Mouse (Mus musculus): ENCODE results near the gene Oxct1. TPM values are rescaled to one million over a fixed set of nuclear protein-coding genes. Genes with fewer than 3 reads are reported as not detected.
A peak's percentile ranks its signal among the peaks of the same experiment; 100 is the strongest.

Oxct1 gene
- 100 to 1,000 TPM; 490 to 507 TPM for total RNA-seq (2021)
- long read RNA-seq, experiment 1, transcript Oxct1-201 (17 exons, 3,527 nt): major isoform, 338 of 380 reads
- long read RNA-seq, experiment 1, partial matches to known transcripts: 22 of 380 reads
- long read RNA-seq, experiment 1, other reads (novel, unspliced or antisense): 19 of 380 reads
- long read RNA-seq, experiment 2, transcript Oxct1-201 (17 exons, 3,527 nt): major isoform, 431 of 501 reads
- long read RNA-seq, experiment 2, partial matches to known transcripts: 53 of 501 reads
- long read RNA-seq, experiment 2, other reads (novel, unspliced or antisense): 14 of 501 reads

DNA sequence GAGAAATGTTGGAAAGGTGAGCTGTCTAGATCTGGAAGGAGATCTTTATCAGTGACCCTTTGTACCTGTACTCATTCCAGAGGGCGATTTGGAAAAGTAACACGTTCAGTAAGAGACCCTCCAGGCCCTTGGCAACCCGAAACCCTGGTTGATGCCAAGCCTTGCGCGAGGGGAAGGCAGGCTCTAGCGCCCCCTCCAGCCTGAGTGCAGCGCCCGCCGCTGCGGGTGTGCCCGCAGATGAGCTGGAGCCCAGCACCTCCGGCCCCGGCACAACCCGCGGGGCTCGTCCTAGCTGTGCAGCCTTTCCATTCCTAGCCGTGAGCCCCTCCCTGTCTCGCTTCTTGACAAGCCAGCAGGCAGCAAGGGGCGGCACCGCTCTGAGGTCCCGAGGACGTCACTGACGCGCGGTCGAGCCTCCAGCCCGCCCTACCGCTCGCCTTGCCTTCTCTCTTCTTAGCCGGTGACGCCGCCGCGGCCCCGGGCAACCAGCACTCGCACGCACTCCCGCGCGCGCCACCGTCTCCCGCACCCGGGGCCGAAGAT is at the start of gene Oxct1:
Oxct1 (plus strand) TSS at position 153 of the 543 bp plus-strand sequence.
- DNase-seq (ENCODE audit: low spot score in 2 of 2): peak; percentile 89 to 94

DNA sequence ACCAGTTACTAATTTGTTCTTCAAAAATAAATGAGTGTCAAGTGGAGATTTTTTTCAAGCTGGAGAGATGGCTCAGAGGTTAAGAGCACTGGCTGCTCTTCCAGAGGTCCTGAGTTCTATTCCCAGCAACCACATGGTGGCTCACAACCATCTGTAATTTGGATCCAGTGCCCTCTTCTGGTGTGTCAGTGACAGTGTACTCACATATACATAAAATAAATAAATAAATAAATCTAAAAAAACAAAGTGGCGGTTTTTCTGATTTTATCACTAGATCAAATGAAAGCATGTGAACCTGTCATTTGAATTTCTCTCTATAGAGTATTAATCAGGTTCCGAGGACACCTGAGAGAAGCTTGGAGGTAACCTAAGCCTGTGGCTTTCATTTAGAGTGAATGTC is 47.9 kb upstream of the Oxct1 start:
- DNase-seq (ENCODE audit: low spot score in 2 of 2): no peak

DNA sequence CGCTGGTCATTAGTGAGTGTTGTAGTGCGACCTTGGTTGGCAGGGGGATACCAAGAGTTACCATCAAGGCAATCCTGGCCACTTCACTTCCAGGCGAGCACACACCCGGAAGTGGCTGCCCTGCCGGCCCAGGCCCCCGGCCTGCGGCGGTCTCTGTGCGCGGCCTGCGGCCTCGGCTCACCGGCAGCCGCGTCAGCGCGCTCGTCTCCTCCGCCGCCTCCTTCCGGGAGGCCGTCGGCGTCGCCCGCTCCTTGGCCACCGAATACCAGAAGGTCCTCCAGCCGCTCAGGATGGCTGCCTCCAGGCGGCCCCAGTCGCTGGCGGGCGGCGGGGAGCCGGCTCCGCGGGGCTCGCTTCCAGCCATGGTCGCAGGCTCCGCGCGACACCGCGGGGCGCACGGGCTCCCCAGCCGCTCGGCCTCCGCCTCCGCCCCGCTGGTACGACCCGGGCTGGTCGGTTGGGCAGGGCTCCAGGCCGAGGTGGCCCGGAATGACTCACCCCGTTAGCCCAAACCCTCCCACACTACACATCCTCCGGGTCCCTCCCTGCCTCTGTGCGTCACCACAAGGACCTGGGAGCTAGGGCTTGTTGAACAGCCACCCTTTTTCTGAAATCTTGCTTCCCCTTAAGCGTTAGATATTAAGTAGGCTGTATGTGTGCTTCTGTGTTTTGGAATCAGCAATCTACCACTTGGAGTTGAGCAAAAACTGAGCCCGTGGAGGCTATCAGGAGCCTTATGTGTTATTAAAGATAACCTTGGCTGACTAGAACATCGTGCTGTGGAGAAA is 46.9 kb upstream of the Oxct1 start, which contains the start of gene Fbxo4:
Fbxo4 (minus strand) TSS at position 513 of the 788 bp plus-strand sequence.
- peak; percentile 68 to 73 for DNase-seq (ENCODE audit: low spot score in 2 of 2)

DNA sequence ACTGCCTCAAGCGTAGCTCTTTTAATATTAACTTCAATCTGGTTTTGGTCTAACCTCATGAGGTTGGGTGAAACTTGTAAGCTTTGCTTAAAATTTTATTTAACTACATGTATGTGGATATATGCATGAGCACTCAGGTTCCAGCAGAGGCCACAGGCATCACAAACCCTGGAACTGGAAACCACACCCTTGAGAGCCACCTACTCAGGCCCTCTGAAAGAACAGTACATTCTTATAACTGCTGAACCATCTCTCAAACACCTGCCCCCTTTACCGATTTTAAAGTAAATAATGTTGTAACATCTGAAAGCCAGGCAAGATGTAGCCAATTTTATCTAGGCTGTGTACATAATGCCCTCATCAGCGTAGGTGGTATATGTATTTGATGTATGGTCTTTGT is 46.3 kb upstream of the Oxct1 start:
- DNase-seq (ENCODE audit: low spot score in 2 of 2): no peak

DNA sequence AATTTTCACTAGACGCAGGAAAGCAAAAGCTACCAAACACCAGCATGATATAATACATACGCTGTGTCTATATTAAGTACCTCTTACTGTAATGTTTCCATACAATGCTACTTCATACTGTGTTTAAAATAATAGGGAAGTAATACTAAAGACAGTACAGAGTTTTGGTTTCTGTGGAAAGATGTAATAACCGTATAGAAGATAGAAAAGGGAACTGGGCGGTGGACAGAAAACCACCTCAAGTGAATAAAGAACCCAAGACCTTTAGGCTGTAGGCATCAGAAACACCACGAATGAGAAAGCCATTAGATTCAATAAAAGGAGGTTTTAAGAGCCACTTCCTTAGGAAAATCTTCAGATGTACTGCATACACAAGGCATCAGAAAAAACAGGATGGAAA is 43.5 kb upstream of the Oxct1 start:
- DNase-seq (ENCODE audit: low spot score in 2 of 2): no peak

DNA sequence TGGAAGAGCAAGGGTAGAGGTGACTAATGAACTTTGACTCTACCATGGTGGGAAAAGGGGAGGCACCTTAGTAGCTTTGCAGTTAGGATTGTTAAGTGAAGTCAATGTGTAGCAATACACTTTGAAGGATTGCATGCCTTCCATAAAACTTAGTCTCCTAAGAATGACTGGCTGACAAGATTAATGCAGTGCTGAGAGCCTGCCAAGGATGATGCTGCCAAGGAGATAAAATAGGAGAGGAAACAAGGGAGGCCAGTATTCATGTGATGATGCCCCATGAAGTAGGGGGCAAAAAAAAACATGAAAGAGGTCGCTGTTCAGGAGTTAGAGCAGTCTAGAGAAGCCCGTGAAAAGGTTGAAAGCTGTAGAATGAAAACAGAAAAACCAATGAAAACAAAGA is 41.3 kb upstream of the Oxct1 start:
- DNase-seq (ENCODE audit: low spot score in 2 of 2): no peak

DNA sequence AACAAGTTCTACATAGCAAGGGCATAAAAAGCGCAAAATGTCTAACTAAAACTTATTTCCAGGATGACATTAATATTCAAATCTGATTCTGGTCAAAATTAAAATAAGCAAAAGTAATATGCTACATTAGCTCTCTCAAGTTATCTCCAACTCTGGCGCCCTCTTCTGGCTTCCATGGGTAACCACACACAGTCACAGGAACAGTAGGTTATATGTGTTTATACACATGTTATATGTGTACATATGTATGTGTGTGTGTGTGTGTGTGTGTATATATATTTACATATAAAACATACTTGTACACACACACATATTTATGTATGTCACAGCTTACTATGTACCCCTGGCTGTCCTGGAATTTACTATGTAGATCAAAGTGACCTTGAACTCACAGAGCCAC is 38.2 kb upstream of the Oxct1 start:
- DNase-seq (ENCODE audit: low spot score in 2 of 2): peak in 1 of 2 experiments; percentile 41

DNA sequence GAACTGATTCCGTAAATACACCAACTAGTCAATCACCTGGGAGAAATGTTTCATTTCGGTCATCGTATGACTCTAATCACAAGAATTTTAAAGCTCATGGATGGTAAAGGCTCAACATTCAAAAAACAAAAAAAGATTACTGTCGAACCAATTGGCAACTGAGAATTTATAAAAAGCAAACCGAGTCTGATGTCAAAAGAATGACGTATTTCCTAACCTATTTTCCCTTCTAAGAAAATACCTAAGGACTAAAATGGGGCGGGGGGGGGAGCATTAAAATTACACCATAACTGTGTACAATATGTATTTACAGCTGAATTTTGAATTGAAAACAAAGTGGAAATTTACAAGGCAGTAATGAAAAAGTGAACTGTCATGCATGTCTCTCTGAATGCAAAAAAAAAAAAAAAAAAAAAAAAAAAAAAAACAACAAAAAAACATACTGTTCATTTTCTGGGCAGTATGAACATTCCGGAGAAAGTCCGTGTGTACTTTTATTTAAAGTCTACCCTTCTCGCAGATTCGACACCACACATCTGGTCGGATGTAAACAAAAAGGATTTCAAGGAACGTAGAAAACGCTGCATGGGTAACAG is 31.2 kb upstream of the Oxct1 start:
- no peak for DNase-seq (ENCODE audit: low spot score in 2 of 2)

DNA sequence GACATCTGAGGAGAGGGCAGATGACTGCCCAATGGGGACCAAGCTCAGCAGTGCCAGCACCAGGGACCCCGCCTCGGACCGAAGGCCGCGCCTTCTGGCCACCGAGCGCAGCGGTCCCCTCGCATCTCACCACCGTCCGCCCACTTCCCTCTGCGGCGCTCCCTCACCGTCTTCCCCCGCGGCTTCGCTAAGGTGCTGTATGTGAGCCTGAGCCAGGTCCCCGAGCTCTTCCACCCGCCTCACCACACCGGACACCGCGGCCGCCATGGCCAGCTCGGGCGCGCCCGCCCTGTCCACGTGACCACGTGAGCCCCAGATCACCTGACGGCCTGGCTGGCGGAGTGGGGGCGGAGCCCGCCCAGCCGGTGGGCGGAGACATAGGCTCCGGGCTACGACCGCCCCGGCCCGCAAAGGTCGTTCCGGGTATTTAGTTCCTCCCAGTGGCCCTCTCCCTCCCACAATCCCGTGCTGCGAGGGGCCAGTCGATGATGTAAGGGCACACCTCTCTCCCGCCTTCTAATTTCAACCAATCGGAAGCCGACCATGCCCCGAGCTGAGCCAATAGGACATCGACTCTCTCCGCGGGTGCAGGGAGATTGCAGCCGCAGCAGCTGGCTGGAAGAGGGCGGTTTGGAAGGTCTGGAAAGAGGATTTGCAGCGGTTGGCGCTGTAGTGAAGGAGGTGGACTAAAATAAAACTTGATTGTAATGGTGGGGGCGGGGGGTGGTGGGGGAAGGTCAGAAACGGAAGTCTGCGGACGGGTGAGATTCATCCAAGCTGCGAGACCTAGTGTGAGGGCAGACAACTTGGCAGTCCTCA is 30.5 kb upstream of the Oxct1 start, which contains the start of gene AW549877:
AW549877 (minus strand) TSS at position 297 of the 819 bp plus-strand sequence.
- peak; percentile 97 to 98 for DNase-seq (ENCODE audit: low spot score in 2 of 2)

DNA sequence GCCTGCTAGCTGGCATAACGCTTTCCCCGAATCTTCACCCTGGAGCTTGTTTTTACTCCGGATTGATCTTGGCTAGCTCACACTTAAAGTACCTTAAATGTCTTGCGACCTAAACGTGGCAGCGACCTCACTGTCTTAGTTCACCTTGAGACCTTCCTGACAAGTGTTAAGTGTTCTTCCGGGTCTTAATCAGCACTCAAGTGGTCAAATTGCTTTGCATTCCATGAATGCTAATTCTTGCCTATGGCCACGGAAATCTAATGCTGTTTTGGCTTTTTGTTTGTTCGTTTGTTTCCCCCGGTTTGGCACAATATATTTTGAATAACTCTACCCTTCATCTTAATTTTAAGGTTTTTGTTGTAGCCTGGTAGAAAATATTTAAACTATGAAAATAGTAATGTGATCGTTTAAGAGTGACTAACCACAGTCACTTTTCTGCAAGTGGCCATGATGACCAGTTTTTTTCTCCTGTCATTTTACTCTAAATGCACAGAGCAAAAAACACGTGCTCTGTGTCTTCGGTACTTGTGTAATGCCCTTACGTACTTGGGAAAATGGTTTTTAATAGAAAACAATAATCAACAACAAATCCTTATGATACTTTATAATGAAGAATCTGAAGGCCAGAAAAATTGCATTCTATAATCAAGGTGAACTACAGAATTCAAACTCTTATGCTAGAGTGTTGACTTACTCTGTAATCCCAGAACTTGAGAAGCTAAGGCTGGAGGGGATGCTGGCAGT is 29.7 kb upstream of the Oxct1 start:
- DNase-seq (ENCODE audit: low spot score in 2 of 2): no peak

DNA sequence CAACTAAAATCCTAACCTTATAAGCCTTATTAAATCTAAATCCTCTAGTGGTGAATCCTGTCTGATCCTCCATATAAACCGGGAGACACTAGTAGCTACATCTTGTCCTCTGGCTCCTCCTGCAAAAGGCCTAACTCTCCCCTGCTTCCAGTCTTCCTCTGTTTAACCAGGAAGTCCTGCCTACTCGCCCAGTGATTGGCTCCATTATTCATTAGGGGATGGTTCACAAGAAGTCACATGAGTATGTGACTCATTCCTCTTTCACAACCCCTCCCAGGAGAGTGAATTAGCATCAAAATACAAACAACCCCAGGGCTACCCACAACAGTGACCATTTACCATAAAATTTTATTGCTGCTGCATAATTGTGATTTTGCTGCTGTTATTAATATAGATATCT is 27.0 kb upstream of the Oxct1 start:
- no peak for DNase-seq (ENCODE audit: low spot score in 2 of 2)

DNA sequence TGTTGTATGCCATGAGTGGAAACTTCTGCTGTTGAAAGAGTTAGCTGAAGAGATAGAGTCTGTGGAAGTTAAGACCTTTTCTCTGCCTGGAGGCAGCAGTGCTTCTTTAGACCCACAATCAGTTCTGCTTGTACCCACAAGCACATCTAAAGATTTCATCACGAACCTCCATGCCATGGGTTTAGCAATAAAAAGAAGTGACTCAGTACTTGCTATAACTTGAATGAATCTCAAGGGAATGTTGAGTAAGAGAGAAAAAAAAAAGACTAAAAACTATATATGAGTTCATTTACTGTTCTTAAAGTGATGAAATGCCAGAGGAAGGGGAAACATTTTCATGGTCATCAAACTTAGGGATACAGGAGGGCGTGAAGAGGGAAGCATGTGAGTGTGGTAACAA is 25.6 kb upstream of the Oxct1 start:
- DNase-seq (ENCODE audit: low spot score in 2 of 2): no peak

DNA sequence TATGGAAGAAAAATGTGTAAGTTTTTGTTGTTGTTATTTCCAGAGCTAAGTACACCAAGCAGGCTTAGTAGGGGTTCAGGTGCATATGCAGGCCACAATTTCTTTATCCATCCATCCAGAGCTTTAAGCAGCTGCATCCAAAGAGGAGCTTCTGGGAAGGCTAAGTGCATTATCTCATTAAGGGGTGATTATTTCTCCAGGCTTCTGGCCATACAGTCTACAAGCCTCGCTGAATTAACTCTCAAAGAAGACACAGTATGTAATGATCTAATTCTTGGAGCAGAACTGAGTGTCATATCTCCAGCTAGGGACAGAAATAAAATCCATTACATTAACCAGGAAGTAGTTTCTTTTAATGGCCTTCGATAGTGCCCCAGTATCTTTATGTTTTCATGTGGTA is 12.3 kb upstream of the Oxct1 start:
- DNase-seq (ENCODE audit: low spot score in 2 of 2): no peak

DNA sequence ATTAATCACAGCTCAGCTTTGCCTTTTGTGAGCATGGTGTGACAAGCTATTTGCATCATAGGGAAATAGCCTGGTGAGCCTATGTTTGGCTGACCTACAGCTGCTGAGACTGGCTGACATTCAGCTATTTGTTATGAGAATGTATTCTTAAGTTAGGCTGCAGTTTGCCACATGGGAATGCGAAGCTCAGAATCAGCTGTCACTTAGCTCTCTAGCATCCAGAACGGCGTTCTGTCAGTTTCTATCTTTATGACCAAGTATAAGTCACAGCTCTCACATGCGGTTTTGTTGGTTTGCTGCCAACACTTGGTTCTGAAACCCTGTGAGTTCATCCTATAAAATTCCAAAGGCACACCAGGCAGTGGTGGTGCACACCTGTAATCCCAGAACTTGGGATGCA is 5.5 kb upstream of the Oxct1 start:
- no peak for DNase-seq (ENCODE audit: low spot score in 2 of 2)

DNA sequence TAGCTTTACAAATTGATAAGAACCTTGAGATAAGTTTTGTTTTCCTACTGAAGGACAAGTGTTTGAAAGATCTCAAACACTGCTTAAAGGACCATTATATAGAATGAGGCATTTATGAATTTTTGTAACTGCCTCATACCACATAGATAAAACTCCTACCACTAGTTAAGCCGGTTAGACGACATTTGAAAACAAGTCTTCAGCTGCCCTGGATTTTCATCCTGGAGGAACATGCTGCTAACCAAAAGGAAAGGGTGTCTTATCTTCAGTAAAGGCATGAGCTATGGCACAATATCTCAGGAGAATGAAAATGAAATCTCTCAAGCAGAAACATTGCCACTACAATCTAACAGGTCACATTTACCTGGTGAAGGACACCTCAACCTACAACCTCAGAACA is 2.4 kb upstream of the Oxct1 start:
- DNase-seq (ENCODE audit: low spot score in 2 of 2): no peak

DNA sequence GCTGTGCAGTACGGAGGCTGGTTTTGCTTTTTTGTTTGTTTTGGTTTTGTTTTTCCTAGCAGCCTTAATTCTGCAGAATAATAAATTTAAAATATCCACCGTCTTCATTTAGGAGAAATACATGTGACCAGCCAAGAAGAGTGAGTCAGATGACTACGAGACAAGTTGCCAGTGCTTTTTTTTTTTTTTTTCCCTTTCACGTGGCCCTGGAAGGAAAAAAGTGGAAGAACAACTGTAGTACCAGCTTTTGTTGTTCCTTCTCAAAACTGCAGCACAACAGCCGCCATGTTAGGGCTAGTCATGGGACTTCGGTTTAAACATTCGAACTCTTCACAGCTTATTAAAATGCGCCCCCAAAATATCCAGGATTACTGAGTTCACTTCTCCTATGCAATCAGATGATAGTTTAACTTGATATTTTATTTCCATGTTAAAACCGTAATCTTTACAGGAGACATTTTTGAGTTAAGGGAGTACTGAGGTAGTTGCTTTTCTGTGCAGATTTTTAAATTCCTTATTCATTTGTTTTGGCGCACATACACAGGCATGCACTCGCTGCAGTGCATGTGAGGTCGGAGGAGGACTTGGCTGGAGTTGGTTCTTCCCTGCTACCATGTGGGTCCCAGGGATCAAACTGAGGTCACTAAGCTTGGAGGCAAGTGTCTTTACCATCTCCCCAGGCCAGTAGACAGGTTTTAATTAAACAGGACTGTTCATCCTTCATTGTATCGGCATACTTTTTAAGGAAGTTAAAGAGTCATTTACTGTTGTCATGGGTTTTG is 1.3 kb upstream of the Oxct1 start:
- no peak for DNase-seq (ENCODE audit: low spot score in 2 of 2)

DNA sequence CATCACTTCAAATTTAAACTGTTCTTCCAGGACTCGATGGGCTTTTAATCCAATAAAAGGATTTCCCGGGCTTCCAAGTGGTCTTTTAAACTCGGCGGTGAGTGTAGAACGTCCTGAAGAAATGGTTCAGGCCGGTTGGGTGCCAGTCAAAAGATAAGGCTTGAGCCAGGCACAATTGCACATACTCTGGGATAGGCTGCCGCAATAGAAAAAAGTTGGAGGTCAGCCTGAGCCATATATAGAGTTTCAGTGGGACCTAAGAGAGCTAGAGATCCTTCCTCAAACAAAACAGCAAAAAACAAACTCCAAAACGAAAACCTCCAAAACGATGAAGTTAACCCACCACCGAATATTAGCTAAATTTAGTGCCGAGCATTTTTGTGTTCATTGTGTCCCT is 677 bp upstream of the Oxct1 start:
- no peak for DNase-seq (ENCODE audit: low spot score in 2 of 2)

DNA sequence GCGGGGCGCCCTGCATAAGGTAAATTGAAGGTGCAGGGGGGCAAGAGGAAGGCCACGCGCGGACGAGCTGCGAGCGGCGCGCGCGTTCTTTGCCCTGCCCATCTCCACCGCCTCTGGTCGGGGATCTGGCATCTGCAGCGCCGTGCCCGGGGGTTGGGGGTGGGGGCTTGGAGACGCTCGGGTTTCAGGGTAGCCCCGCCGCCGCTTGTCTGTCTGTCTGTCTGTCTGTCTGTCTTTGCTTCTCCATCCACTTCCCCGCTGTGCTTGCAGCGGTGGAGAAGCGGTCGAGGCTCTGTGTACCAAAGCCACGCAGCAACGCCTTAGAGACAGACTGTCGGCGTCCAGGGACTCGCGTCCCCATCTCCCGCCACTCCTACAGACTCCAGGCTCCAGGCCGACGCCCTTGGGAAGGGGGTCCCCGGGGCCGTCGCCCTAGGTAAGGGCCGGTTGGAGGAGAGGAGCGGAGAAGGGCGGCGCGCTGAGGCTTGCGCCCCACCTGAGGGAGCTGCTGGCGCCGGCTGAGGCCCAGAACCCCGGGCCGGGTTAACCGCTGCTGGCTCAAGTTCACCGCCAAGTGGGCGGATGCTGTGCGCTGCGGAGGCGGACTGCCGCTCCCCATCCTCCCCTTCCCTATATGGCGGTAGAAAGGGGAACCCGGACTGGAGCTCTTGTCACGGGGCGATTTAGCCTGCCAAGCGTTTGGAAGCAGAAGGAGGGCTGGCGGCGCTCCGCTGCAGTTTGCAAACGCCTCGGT is 825 bp downstream of the Oxct1 start:
- peak; percentile 80 to 86 for DNase-seq (ENCODE audit: low spot score in 2 of 2)
